Mouse (Mus musculus) thymus, postnatal 14 days (tissue): ENCODE results near the gene Rab8b.
A peak's percentile ranks its signal among the peaks of the same experiment; 100 is the strongest.
"Not testable (repeated sequence)": the region's sequence is repeated elsewhere in the genome, so short reads cannot be mapped to it uniquely, and the experiment has no call there.

ENCODE experiments used
- DNase-seq: peaks from one replicate; pipeline ENCODE4 v3.0.0; 2021

Gene Rab8b

DNA sequence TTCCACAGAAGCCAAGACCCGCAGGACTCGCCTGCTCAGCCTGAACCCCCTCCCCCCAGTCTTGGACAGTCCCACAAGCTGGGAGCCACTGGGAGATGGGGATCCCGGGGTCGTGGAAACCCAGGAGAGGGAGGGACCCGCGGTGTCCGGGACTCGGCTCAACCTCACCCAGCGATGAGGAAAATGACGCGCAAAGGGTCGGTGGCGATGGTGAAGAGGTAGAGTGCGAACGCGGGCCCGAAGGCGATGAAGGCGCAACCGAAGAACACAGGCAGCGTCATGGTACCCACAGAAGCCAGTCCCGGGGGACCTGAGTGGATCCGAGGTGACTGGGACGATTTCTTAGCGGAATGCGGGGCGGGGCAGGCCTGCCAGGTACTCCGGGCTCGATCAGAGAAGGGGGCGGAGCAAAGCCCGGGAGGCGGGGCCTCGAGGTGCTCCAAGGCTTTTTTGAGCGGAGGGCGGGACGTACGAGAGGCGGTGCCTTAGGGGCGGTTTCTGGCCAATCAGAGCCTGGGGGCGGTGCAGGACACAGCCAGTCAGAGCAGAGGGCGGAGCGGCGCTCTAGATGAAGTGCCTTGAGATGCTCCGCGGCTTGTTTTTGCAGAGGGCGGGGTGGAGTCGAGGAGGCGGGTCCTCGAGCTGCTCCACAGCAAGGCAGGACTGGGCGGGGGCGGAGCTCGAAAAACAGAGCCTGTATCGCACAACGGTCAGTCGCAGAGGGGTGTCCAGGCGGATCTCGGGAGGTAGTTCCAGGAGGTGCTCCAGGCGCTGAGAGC lies 85.0 kb downstream of the Rab8b start, which contains the start of gene Aph1c:
Aph1c (minus strand) TSS at position 409 of the 779 bp plus-strand sequence.
- peak; percentile 99 for DNase-seq

DNA sequence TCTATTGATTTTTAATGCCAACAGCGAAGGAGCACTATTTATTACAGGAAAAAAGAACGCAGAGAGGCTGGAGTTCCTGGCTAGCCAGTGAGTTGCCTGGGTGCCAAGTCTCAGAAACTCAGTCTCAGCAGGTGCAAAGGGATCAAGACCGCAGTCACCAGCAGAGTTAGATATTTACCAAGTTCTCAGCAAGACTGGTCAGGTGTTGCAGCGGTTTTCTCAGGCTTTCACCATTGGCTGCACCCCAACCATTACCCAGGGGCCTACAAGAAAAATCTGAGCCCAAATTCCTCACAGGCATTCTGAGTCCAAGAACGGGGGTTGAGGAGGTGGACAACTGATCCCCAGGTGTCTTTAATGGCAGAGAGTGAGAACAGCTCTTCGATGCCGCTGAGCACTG lies 85.6 kb downstream of the Rab8b start:
- DNase-seq: no peak

DNA sequence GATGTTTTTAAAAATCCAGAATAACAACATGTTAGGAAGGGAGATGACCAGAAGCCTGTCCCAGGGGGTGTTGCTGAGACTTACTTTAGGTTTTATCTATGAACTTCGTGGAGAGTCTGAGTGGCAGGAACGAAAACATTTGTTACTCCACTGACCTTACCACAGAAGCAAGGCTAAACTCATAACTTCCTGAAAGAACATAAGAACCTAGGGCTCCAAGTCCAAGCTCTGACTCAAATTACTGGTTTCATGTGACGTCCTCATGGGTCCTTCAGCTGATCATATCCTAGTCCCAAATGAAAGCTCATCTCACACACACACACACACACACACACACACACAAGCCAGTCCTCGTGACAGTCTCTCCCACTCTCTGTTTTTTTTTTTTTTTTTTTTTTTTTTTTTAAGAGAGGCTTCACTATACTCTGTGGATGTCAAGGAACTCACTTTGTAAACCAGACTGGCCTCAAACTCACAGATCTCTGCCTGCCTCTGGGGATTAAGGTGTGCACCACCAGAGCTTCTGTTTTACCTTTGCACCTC lies 87.0 kb downstream of the Rab8b start:
- DNase-seq: no peak

DNA sequence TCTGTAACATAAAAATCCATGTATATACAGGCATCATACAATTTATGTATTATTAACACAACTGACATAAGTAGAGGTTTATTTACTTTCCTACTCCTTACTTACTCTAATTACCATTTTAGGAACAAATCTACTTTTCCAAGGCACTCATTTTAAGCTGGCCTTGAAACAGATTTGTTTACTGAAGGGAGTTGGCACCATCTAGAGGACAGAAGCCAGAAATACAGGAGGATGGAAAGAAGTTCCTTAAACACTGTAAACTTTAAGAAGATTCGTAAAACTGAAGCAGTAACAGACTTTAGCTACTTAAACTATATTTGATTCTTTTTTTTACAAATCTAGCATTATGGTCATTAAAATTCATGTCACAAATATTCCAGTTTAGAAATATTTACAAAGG lies 93.5 kb downstream of the Rab8b start:
- DNase-seq: peak; percentile 57

DNA sequence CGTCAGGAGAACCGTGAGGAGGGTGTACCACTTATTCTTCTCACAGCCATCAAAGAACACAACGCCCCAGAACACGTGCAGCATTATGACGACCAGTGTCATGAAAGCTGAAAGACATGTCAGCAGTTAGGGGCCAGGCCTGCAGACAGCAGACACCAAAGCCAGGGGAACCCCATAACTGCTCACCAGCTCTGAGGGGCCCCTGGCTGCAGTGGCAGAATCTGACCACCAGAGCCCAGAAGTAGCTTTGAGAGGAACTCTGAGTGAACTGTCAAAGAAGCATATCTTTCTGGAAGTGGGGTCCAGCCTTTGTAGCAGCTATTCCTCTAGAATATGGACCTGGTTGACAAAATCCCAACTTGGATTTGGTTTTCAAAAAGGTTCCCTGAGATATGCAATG lies 97.2 kb downstream of the Rab8b start:
- DNase-seq: peak; percentile 25

DNA sequence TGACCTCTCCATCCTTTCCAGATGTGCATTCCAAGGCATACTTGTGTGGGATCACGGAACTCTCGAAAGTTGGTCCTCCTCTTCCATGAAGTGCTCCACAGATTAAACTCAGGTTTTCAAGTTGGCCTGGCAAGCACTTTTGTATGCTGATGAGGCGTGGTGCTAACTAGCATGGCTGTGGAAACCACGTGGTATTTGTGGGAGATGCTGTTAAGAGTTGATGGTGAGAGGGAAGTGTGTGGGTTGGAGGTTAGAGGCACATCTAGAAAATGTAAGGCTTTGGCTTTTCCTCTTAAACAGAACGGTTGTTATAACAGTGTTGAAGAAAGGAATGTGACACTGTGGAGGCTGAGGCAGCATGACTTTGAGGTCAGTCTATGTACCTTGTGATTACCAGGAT lies 98.5 kb downstream of the Rab8b start:
- DNase-seq: peak; percentile 11

DNA sequence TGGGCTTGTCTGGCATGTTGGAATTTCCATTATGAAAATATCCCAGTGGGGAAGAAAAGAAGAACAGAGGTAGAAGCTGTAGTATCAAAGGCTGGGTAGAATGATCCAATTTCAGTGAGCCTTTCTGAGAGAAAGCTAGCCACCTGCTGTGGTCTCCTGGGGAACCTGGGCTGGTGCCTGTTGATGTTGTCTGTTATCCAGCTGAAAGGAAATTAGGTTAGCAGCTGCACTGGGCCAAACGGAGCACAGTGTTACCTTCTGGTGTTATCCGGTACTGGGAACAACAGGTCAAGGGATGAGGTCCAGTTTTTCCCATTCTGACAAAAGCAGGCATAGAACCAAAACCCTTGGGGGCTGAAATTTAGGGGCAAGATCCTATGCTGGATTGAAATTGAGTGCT lies 106.1 kb downstream of the Rab8b start:
- DNase-seq: peak; percentile 25

DNA sequence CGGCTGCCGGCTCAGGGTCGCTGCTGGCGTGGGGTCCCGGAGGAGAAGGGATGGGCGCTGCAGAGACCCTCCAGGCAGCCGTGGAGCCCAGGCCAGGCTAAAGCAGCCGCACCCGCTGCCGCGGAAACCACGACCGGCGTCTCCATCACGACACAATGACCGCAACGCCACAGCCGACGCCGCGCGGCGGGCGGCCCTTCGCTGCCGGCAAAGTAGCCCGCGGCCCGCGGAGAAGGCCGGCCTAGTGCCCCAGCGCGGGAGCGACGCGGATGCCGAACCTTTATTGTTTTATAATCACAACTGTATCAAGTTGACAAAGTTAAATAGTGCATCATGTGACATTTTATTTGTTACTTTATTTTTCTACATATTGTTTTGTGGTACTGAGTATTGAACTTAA lies 113.5 kb downstream of the Rab8b start:
- not testable (repeated sequence) for DNase-seq

DNA sequence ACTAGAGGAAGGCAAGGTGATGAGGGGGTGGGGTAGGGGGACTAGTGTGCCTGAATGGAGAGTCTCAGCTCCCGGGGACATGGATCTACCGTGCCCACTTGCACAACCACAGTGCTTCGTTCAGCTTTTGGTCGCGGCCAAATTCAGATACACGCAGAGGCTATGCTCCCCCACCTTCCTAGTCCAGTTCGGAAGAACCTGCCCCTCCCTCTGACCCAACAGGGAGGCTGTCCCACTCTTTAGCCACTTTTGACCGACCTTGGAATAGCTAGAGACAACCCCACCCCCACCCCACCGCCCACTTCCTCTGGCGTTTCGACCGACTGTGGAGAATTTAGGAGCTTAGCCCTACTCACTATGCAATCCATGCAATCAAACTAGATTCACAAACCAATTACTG lies 117.5 kb downstream of the Rab8b start:
- DNase-seq: no peak

DNA sequence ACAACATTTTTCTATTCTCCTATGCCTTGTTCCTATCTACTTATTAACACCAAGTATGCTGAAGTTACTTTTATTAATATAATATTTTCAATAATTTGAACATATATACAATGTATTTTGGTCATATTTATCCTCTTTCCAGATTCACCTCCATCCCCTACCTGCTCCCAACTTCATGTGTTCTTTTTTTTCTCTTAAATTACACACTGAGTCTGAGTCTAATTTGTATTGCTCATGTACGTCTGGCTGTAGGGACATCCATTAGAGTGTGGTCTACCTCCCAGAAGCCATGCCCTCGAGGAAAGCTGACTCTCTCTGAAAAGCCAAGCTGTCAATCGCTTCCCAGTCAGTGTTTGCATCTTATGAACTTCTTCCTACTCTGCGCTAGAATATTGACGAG lies 122.7 kb downstream of the Rab8b start, which contains the start of gene Gm10647:
Gm10647 (plus strand) TSS at position 301 of the 400 bp plus-strand sequence.
- DNase-seq: no peak

DNA sequence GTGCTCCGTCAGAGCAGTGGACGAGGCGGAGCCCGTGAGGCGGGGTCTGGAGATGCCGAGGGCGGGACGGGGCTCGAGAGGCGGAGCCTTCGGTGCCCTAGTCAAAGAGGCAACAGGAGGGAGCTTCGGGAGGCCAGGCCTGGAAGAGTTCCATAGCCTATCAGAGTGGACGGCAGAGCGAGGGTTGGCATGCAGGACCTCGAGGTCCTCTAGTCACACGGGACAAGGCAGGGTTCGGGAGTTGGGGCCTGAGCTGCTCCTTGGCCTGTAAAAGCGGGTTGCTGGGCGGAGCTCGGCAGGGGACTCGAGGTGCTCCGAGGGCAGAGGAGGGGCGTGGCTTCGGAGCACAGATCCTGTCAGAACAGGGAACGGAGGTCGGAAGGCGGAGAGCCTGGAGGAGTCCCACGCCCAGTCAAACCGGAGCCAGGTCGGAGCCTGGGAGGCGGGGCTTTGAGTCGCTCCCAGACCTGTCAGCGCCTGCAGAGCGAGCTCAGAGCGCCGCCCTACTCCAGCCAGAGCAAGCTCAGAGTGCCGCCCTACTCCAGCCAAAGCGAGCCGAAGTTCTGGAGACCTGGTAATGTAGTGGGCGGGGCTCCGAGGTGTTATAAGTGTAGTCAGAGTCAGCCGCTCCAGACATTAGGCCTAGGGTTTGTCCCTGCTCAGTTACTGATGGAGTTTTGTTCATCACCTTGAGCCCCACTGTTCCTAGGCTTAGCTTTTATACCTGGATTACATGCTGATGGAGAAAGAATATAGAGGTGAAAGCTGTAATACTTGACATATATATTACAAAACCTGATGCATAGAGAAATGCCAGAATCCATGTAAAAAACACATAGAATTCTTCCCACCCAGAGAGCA lies 123.8 kb downstream of the Rab8b start, which contains the start of gene Aph1b:
Aph1b (minus strand) TSS at position 27 of the 861 bp plus-strand sequence.
- peak; percentile 92 for DNase-seq

DNA sequence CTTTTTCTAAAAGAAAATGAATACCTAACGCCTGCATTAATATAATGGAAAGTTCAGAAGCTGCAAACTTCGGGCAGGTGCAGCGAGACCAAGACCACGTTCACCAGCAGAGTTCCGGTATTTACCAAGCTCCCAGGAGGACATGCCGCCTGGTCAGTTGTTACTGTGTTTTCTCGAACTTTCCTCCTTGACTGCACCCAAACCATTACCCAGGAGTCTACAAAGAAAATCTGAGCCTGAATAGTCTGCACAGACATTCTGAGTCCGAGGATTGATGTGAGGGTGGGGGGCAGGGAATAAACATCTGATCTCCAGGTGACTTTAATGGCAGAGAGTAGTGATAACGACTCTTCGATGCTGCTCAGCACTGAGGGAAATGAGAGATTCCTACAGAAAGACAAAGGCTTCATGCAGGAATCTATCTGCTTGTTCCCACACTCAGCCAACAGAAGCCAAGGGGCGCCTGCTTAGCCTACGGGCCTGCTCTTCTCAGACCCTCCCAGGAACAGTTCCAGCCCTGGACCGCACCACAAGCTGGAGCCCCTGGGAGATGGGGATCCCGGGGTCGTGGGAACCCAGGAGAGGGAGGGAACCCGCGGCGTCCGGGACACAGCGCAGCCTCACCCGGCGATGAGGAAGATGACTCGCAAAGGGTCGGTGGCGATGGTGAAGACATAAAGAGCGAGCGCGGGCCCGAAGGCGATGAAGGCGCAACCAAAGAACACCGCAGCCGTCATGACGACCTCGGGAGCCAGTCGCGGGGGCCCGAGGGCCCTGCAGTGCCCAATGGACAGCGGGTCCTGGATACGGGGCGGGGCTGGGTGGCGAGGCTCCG lies 124.6 kb downstream of the Rab8b start:
- DNase-seq: no peak
